Mouse (Mus musculus): ENCODE data around the gene Tubb1. TPM values are rescaled to one million over a fixed set of nuclear protein-coding genes. Genes with fewer than 3 reads are reported as not detected.

Gene Tubb1
- not detected for polyA plus RNA-seq (2017; shearing (Covaris generic))

DNA sequence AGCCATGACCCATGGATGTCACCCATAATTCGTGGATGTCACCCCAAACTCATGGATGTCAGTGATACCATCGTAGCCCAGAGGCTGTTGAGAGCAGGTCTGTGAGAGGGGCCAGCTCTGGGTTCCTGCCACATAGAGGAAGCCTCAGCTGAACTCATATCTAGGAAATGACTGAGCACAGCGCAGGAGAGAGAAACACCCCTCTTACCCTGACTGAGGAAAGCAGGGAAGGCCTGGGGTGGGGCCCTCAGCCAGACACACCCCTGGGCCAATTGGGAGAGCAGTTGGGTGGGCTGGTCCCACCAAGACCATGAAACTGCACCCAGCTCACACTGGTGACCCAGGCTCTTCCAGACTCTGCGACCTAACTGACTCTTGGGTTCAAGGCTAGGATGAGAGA is at the start of gene Tubb1:
Gene Tubb1, plus strand, starts transcription at position 343 of the 400 bp plus-strand sequence.

GRCm38 (mm10) chr2:174415731-174416310 is 34.7 kb upstream of the Tubb1 start, which contains the start of gene Nelfcd:
Gene Nelfcd (plus strand): TSS chr2:174415804.

GRCm38 (mm10) chr2:174438737-174439449 is 11.6 kb upstream of the Tubb1 start, which contains the start of gene Ctsz:
Gene Ctsz (minus strand): TSS chr2:174439039.

GRCm38 (mm10) chr2:174463789-174464523 is 13.5 kb downstream of the Tubb1 start, which contains the start of gene Atp5e:
Gene Atp5e (minus strand): TSS chr2:174464105.

DNA sequence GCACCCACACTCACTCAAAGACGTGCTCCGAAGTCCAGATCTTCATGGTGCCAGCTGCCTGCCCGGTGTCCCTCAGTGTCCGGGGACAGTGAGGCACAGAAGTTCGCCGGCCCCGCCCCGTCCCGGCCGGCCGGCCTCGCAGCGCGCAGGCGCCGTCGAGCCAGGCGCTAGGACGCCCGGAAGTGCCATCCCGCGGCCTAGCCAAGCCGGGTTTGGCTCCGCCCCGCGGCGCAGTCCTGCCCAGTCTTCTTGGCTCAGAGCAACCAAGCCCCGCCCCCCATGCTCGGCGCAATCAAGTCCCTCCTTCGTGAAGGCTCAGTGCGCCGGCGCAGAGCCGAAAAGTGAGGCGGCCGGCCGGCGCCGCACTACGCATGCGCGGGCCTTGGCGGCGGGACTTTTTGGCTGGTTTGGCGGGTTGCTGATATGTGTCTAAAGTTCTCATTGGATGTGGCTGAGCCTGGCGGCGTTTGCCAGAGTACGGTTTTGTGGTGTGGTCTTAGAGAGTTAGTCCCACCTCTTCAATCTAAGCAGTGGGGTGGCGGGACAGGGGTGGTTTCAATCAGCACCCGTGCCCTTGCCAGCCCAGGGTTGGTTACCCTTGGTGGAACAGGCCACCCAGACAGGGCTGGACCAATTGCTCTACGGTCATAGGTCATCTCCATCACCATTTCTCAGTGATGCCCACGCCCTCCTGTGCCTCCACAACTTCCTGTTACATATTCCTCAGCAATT is 22.5 kb downstream of the Tubb1 start, which contains the start of gene Prelid3b:
Gene Prelid3b, minus strand, starts transcription at position 264 of the 732 bp plus-strand sequence.

Other genes with a start within 250 kb of the Tubb1 start
- gene Gnas, start 166.4 kb upstream of the Tubb1 start, polyA plus RNA-seq (2017; shearing (Covaris generic)) = 618 TPM
- gene Gm20721, start 104.0 kb upstream of the Tubb1 start, polyA plus RNA-seq (2017; shearing (Covaris generic)) = 5.5 TPM
- 39.1 TPM for gene Nelfcd, start 34.9 kb upstream of the Tubb1 start, polyA plus RNA-seq (2017; shearing (Covaris generic))
- gene Ctsz, start 11.7 kb upstream of the Tubb1 start, polyA plus RNA-seq (2017; shearing (Covaris generic)) = 51.7 TPM
- 354 TPM for gene Atp5e, start 13.4 kb downstream of the Tubb1 start, polyA plus RNA-seq (2017; shearing (Covaris generic))
- 93.0 TPM for gene Prelid3b, start 22.4 kb downstream of the Tubb1 start, polyA plus RNA-seq (2017; shearing (Covaris generic))
- gene Zfp831, start 192.8 kb downstream of the Tubb1 start, polyA plus RNA-seq (2017; shearing (Covaris generic)) = 5.4 TPM

Data from effector memory CD4-positive, alpha-beta T cell, adult 7 months (primary cell).